Mouse (Mus musculus) embryonic fibroblast, embryonic 13.5 days (primary cell): Measurements from ENCODE around the gene Kcne3. TPM values are rescaled to one million over a fixed set of nuclear protein-coding genes. Genes with fewer than 3 reads are reported as not detected.
A peak's percentile ranks its signal among the peaks of the same experiment; 100 is the strongest.

Experiments
- H3K27ac ChIP-seq: 2 replicates; pipeline ENCODE4 v1.5.1; 2012; ENCODE audit warnings: low read length, control low read depth, inconsistent platforms; ENCODE audit not compliant: insufficient read depth
- H3K4me1 ChIP-seq: 2 replicates; pipeline ENCODE4 v1.6.1; 2011; ENCODE audit warnings: low read length; ENCODE audit not compliant: control insufficient read depth, insufficient read depth
- H3K4me3 ChIP-seq: 2 replicates; pipeline ENCODE4 v1.5.1; 2011; ENCODE audit warnings: mild to moderate bottlenecking, control low read depth, low read length; ENCODE audit not compliant: insufficient read depth
- CTCF ChIP-seq: IDR thresholded peaks from 2 replicates; pipeline ENCODE4 v1.5.1; 2011; ENCODE audit warnings: mild to moderate bottlenecking, control low read depth, low read length, moderate library complexity, borderline replicate concordance; ENCODE audit not compliant: insufficient read depth
- POLR2A ChIP-seq: IDR thresholded peaks from 2 replicates; pipeline ENCODE4 v1.6.1; 2011; ENCODE audit warnings: low read depth, mild to moderate bottlenecking, control low read depth, low read length, moderate library complexity
- polyA plus RNA-seq: library from polyadenylated mRNA; stranded (reverse); fragments of >200 nt; gene quantifications from 2 replicates; pipeline ENCODE4 v1.2.4, GENCODE M21; 2011; ENCODE audit warnings: low read depth; ENCODE audit not compliant: missing spikeins, insufficient read length

Gene Kcne3
- polyA plus RNA-seq, 1 experiment: not detected

GRCm38 (mm10) chr7:100179836-100180407, 3.6 kb downstream of the Kcne3 start:
- Histone ChIP-seq H3K27ac (no peak overlapping the region), H3K4me1 (peaks cover 3% of the 10 kb centered on the region; the same call in 1 of the 2 replicates), H3K4me3 (no peak overlapping the region)
- TF ChIP-seq POLR2A (no peak), CTCF (no peak)

- Histone ChIP-seq H3K4me3 (no peak overlapping the region), H3K4me1 (peaks cover 3% of the 10 kb centered on the region; the same call in 1 of the 2 replicates), H3K27ac (no peak overlapping the region)
- TF ChIP-seq POLR2A: no peak
- no peak for TF ChIP-seq CTCF
Measured at GRCm38 (mm10) chr7:100181176-100181575, 4.9 kb downstream of the Kcne3 start.

GRCm38 (mm10) chr7:100181614-100182013, 5.3 kb downstream of the Kcne3 start:
- H3K27ac ChIP-seq: no peak overlapping the region
- TF ChIP-seq CTCF: no peak
- TF ChIP-seq POLR2A: no peak
- no peak overlapping the region for H3K4me3 ChIP-seq
- H3K4me1 ChIP-seq: peaks cover 3% of the 10 kb centered on the region; the same call in 1 of the 2 replicates

GRCm38 (mm10) chr7:100182388-100182787, 6.1 kb downstream of the Kcne3 start:
- no peak overlapping the region for H3K27ac ChIP-seq
- H3K4me1 ChIP-seq: peaks cover 3% of the 10 kb centered on the region; the same call in 1 of the 2 replicates
- no peak overlapping the region for H3K4me3 ChIP-seq
- TF ChIP-seq CTCF: no peak
- TF ChIP-seq POLR2A: no peak

GRCm38 (mm10) chr7:100187601-100188000, 11.3 kb downstream of the Kcne3 start:
- TF ChIP-seq CTCF: peak; percentile 75; the same call in 1 of the 2 replicates
- no peak for TF ChIP-seq POLR2A
- Histone ChIP-seq H3K4me3 (no peak overlapping the region), H3K4me1 (no peaks in the 10 kb centered on the region), H3K27ac (no peak overlapping the region)

- Histone ChIP-seq H3K27ac (no peak overlapping the region), H3K4me1 (no peaks in the 10 kb centered on the region), H3K4me3 (no peak overlapping the region)
- TF ChIP-seq POLR2A (no peak), CTCF (no peak)
Measured at GRCm38 (mm10) chr7:100190167-100190566, 13.9 kb downstream of the Kcne3 start.

- H3K4me3 ChIP-seq: no peak overlapping the region
- TF ChIP-seq CTCF (peak; percentile 46; the same call in 1 of the 2 replicates), POLR2A (no peak)
Measured at GRCm38 (mm10) chr7:100190778-100191177, 14.5 kb downstream of the Kcne3 start.

GRCm38 (mm10) chr7:100201191-100201590, 24.9 kb downstream of the Kcne3 start:
- no peak overlapping the region for H3K27ac ChIP-seq
- H3K4me3 ChIP-seq: no peak overlapping the region
- no peak for TF ChIP-seq CTCF
- no peak for TF ChIP-seq POLR2A
- H3K4me1 ChIP-seq: no peaks in the 10 kb centered on the region

More at GRCm38 (mm10) chr7:100190778-100191177, 14.5 kb downstream of the Kcne3 start:
- Histone ChIP-seq H3K27ac (no peak overlapping the region), H3K4me1 (no peaks in the 10 kb centered on the region)

- H3K4me1 ChIP-seq: no peaks in the 10 kb centered on the region
- H3K27ac ChIP-seq: no peak overlapping the region
- no peak overlapping the region for H3K4me3 ChIP-seq
- TF ChIP-seq POLR2A (no peak), CTCF (no peak)
Measured at GRCm38 (mm10) chr7:100203616-100204015, 27.3 kb downstream of the Kcne3 start.

GRCm38 (mm10) chr7:100204871-100205270, 28.6 kb downstream of the Kcne3 start:
- no peak for TF ChIP-seq CTCF
- no peak for TF ChIP-seq POLR2A
- no peak overlapping the region for H3K4me3 ChIP-seq
- no peak overlapping the region for H3K27ac ChIP-seq
- H3K4me1 ChIP-seq: no peaks in the 10 kb centered on the region

GRCm38 (mm10) chr7:100206144-100206543, 29.8 kb downstream of the Kcne3 start:
- TF ChIP-seq POLR2A (no peak), CTCF (no peak)
- no peak overlapping the region for H3K4me3 ChIP-seq
- no peaks in the 10 kb centered on the region for H3K4me1 ChIP-seq
- H3K27ac ChIP-seq: no peak overlapping the region
